Comparison of ENCODE assay signal across 20 mouse cellular contexts in genomic region chr8:50665357-50665756, GRCm38 (mm10).
"Had no signal": no experiment of that assay in that cellular context is flagged by ENCODE, and none has a peak within 500 bp of the region (broad histone marks: within the 10 kb centered on the region; RNA-seq: fewer than 3 reads in every experiment).

No protein-coding gene starts in this region.

- DNase-seq: cerebellum, adult 9-10 months; cerebellum, adult 9-11 months; cerebellum, postnatal 10 days; cerebellum, postnatal 14 days; cerebellum, postnatal 25 days; cerebellum, postnatal 36 days; embryo, embryonic 11 days; forebrain, postnatal 0 days; gastrocnemius, adult 2 months; gastrocnemius, postnatal 10 days; gastrocnemius, postnatal 14 days; gastrocnemius, postnatal 25 days; gastrocnemius, postnatal 36 days; heart, adult 11 months; heart, adult 18-20 months; heart, adult 2 months had no signal

- ATAC-seq: forebrain, embryonic 13.5 days; forebrain, embryonic 14.5 days; forebrain, embryonic 15.5 days; forebrain, embryonic 16.5 days; forebrain, postnatal 0 days had no signal
